Mouse (Mus musculus) myocyte (in vitro differentiated cells): Measurements from ENCODE around the gene Dclk2.

Source experiments
- MAX ChIP-seq: IDR thresholded peaks from one replicate; pipeline ENCODE4 v1.6.1; 2011; ENCODE audit warnings: low read depth, mild to moderate bottlenecking, control low read depth
- MYOG ChIP-seq, 3 experiments: IDR thresholded peaks; one replicate each; pipeline ENCODE4 v1.6.1; 2011; ENCODE audit warnings: control low read depth in 2 of 3, low read depth in 2 of 3, mild to moderate bottlenecking in 2 of 3; ENCODE audit not compliant: insufficient read length in 2 of 3, control insufficient read depth in 1 of 3, insufficient read depth in 1 of 3
- POLR2A ChIP-seq: IDR thresholded peaks from one replicate; pipeline ENCODE4 v1.6.1; 2011; ENCODE audit warnings: low read depth, mild to moderate bottlenecking, control low read depth, moderate library complexity; ENCODE audit not compliant: insufficient read length
- POLR2AphosphoS2 ChIP-seq: IDR thresholded peaks from one replicate; pipeline ENCODE4 v1.6.1; 2011; ENCODE audit warnings: low read depth, control low read depth; ENCODE audit not compliant: insufficient read length
- REST ChIP-seq: IDR thresholded peaks from one replicate; pipeline ENCODE4 v1.6.1; 2011; ENCODE audit warnings: mild to moderate bottlenecking, control low read depth, moderate library complexity; ENCODE audit not compliant: insufficient read depth, insufficient read length
- TCF12 ChIP-seq: IDR thresholded peaks from one replicate; pipeline ENCODE4 v1.6.1; 2011; ENCODE audit warnings: mild to moderate bottlenecking, control low read depth; ENCODE audit not compliant: poor library complexity, insufficient read depth, severe bottlenecking
- USF1 ChIP-seq: IDR thresholded peaks from one replicate; pipeline ENCODE4 v1.6.1; 2011; ENCODE audit warnings: low read depth, mild to moderate bottlenecking, control low read depth, moderate library complexity

DNA sequence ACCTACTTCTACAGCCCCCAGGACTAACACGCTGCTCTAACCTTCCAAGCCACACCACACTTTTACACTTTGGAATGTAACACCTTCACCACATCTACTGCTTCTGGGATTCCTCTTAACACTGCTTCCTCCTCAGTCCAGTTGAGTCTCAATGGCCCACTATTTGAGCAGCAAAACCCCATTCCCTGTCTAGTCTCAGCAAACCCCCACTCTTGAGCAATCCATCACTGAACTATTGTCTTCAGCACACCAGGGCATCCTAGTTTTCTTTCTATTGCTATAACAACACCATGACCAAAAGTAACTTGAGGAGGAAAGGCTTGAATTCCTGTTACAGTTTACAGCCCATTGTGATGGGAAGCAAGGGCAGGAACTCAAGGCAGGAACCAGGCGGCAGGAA, 36.2 kb downstream of the Dclk2 start:
- TF ChIP-seq MAX (no peak), REST (no peak), POLR2A (no peak), USF1 (no peak), MYOG (IDR thresholded peaks at IDR 0.05; ENCODE audit: control insufficient read depth in 1 of 3, insufficient read depth in 1 of 3, insufficient read length in 2 of 3, low read depth in 2 of 3) (no peak), TCF12 (no peak), POLR2AphosphoS2 (no peak)
